Mouse (Mus musculus) heart, embryonic 11.5 days (tissue): Measurements from ENCODE around the gene Ltbp1. TPM values are rescaled to one million over a fixed set of nuclear protein-coding genes. Genes with fewer than 3 reads are reported as not detected.

Source experiments
- ATAC-seq: fragments of 200-750 bp; cut with Nextera tagmentation; replicated peaks from 2 replicates; pipeline ENCODE4 v1.8.0; 2017; ENCODE audit warnings: moderate library complexity; ENCODE audit not compliant: insufficient number of reproducible peaks, low FRiP score, low TSS enrichment
- H3K27ac ChIP-seq: fragments of 300-500 bp; sonication (generic); 2 replicates; pipeline ENCODE4 v1.5.1; 2014; ENCODE audit warnings: mild to moderate bottlenecking, low read depth, low read length
- H3K27me3 ChIP-seq: fragments of 300-500 bp; sonication (generic); 2 replicates; pipeline ENCODE4 v1.6.1; 2014; ENCODE audit warnings: mild to moderate bottlenecking, low read length, mixed read lengths; ENCODE audit not compliant: control insufficient read depth, insufficient read depth
- H3K36me3 ChIP-seq: fragments of 300-500 bp; sonication (generic); 2 replicates; pipeline ENCODE4 v1.6.1; 2014; ENCODE audit warnings: mild to moderate bottlenecking, low read length, moderate library complexity, mixed read lengths; ENCODE audit not compliant: control insufficient read depth, insufficient read depth
- H3K4me1 ChIP-seq: fragments of 300-500 bp; sonication (generic); 2 replicates; pipeline ENCODE4 v1.6.1; 2014; ENCODE audit warnings: low read length; ENCODE audit not compliant: control insufficient read depth, insufficient read depth
- H3K4me2 ChIP-seq: fragments of 300-500 bp; sonication (generic); 2 replicates; pipeline ENCODE4 v1.6.1; 2014; ENCODE audit warnings: mild to moderate bottlenecking, moderate library complexity
- H3K4me3 ChIP-seq: fragments of 300-500 bp; sonication (generic); 2 replicates; pipeline ENCODE4 v1.5.1; 2014; ENCODE audit warnings: low read depth, low read length
- H3K9ac ChIP-seq: fragments of 300-500 bp; sonication (generic); 2 replicates; pipeline ENCODE4 v1.6.1; 2014; ENCODE audit warnings: mild to moderate bottlenecking, low read depth, low read length, moderate library complexity
- H3K9me3 ChIP-seq: fragments of 300-500 bp; sonication (generic); replicated peaks from 2 replicates; pipeline ENCODE4 v1.6.1; 2016; ENCODE audit warnings: low read length; ENCODE audit not compliant: control insufficient read depth
- whole genome bisulfite sequencing: fragments of 180-500 bp; shearing (Covaris S2); extraction: QIAGEN DNeasy Blood & Tissue Kit; methylation state at CpG from one replicate; pipeline ENCODE4 v1.1.7; 2014; ENCODE audit not compliant: insufficient replicate concordance; 5-methylcytosine and 5-hydroxymethylcytosine counted together
- polyA plus RNA-seq: library from polyadenylated mRNA; unstranded; fragments of >200 nt; fragmentation: Nextera tagmentation; extraction: Ambion mirVana; gene quantifications from 2 replicates; pipeline ENCODE4 v1.2.1, GENCODE M21; 2014

Ltbp1 gene
- polyA plus RNA-seq, 1 experiment from 2014 or later, result 45.4 TPM

GRCm38 (mm10) chr17:75307070-75308011 is 302.0 kb downstream of the Ltbp1 start:
- Histone ChIP-seq H3K27ac (no peak overlapping the region), H3K9ac (no peak overlapping the region), H3K9me3 (no peaks in the 10 kb centered on the region), H3K27me3 (no peaks in the 10 kb centered on the region), H3K4me3 (no peak overlapping the region), H3K36me3 (0 out of 2 replicates have a peak, but pooled peaks cover 6% of the 10 kb centered on the region), H3K4me1 (no peaks in the 10 kb centered on the region), H3K4me2 (no peak overlapping the region)
- 73% methylated on average over 18 of the region's 18 CpGs for WGBS
- no peak for ATAC-seq

DNA sequence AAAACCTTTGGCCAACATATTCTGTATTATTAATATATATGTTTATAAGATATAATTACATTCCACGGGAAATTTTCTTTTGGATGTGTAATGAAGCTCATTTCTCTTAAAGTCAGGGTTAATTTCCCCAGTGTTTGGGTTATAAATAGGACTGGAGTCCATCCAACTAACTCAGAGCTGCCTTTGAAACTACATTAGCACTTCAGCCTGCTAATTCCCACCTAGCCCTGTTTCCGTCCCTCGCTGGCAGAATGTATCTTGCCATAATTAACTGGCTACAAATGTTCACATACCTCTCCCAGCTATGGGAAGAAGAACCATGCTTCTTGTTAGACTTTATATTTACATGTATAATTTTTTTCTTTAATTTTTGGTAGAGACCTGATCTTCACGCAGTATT is 311.7 kb downstream of the Ltbp1 start:
- ATAC-seq, result no peak
- 75% methylated on average over 4 of the region's 4 CpGs for WGBS

DNA sequence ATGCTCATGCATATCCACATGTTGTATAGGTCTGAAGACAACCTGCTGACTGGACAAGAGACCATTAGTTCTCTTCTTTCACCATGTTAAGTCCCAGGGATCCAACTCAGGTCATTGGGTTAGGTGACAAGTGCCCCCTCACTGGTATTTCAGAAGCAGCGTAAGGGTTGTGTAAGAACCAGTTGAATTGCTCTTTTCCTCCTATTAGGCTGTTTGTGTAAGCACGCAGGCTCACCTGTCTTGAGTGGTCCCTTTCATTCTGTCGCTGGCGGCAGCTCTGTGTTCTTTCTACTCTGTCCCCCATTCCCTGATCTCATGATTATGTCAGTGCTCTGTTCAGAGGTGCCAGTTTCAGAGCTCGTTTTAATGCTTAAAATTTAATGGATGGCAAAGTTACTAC is 317.9 kb downstream of the Ltbp1 start:
- H3K9me3 ChIP-seq, result no peaks in the 10 kb centered on the region
- no peaks in the 10 kb centered on the region for H3K4me1 ChIP-seq
- peaks cover 3% of the 10 kb centered on the region; the same call in 1 of the 2 replicates for H3K36me3 ChIP-seq
- no peak overlapping the region for H3K27ac ChIP-seq
- no peaks in the 10 kb centered on the region for H3K27me3 ChIP-seq
- H3K4me3 ChIP-seq, result no peak overlapping the region
- H3K9ac ChIP-seq, result no peak overlapping the region
- WGBS, result 82% methylated on average over 5 of the region's 5 CpGs
- ATAC-seq, result no peak
- no peak overlapping the region for H3K4me2 ChIP-seq

More for the DNA sequence above, 311.7 kb downstream of the Ltbp1 start:
- H3K4me2 ChIP-seq, result no peak overlapping the region
- H3K27ac ChIP-seq, result no peak overlapping the region
- H3K9me3 ChIP-seq, result no peaks in the 10 kb centered on the region
- H3K4me3 ChIP-seq, result no peak overlapping the region
- no peaks in the 10 kb centered on the region for H3K4me1 ChIP-seq
- no peaks in the 10 kb centered on the region for H3K27me3 ChIP-seq
- H3K36me3 ChIP-seq, result peaks cover 11% of the 10 kb centered on the region; the same call in 1 of the 2 replicates
- no peak overlapping the region for H3K9ac ChIP-seq

DNA sequence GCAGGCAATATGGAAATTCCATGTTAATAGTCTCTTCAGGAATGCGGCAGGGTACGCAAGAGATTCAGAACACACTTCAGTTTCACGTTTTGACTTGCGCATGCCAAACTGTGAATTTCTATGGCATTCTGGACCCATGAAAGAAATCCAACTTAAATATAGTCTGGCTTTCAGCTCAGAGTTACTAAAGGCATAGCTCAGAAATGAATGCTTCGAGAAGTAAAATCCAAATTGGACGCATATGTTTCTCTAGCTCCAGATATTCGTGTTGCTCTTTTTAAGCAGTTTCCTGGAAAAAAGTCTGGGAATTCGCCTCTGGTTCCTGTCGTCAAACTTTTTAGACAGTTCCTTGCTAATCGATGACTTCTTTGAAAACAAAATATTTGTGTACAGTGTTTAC is 318.4 kb downstream of the Ltbp1 start:
- Histone ChIP-seq H3K4me3 (no peak overlapping the region), H3K36me3 (peaks cover 3% of the 10 kb centered on the region; the same call in 1 of the 2 replicates), H3K4me2 (no peak overlapping the region), H3K9ac (no peak overlapping the region), H3K27ac (no peak overlapping the region), H3K4me1 (no peaks in the 10 kb centered on the region), H3K27me3 (no peaks in the 10 kb centered on the region), H3K9me3 (no peaks in the 10 kb centered on the region)
- no peak for ATAC-seq
- WGBS, result 87% methylated on average over 10 of the region's 10 CpGs

GRCm38 (mm10) chr17:75328102-75328639 is 322.8 kb downstream of the Ltbp1 start:
- H3K4me2 ChIP-seq, result no peak overlapping the region
- H3K36me3 ChIP-seq, result no peaks in the 10 kb centered on the region
- no peaks in the 10 kb centered on the region for H3K27me3 ChIP-seq
- H3K4me1 ChIP-seq, result no peaks in the 10 kb centered on the region
- no peak overlapping the region for H3K4me3 ChIP-seq
- WGBS, result 79% methylated on average over 10 of the region's 10 CpGs
- no peak overlapping the region for H3K9ac ChIP-seq
- H3K9me3 ChIP-seq, result no peaks in the 10 kb centered on the region
- H3K27ac ChIP-seq, result no peak overlapping the region
- no peak for ATAC-seq

- Histone ChIP-seq H3K9me3 (no peaks in the 10 kb centered on the region), H3K36me3 (no peaks in the 10 kb centered on the region), H3K27me3 (no peaks in the 10 kb centered on the region), H3K4me3 (no peak overlapping the region), H3K4me1 (no peaks in the 10 kb centered on the region), H3K9ac (no peak overlapping the region), H3K4me2 (no peak overlapping the region), H3K27ac (no peak overlapping the region)
- 83% methylated on average over 6 of the region's 6 CpGs for WGBS
- ATAC-seq, result no peak
Observed at GRCm38 (mm10) chr17:75330366-75330765, 325.0 kb downstream of the Ltbp1 start.

GRCm38 (mm10) chr17:75331421-75331951 is 326.1 kb downstream of the Ltbp1 start:
- Histone ChIP-seq H3K4me1 (no peaks in the 10 kb centered on the region), H3K27me3 (no peaks in the 10 kb centered on the region), H3K4me2 (no peak overlapping the region), H3K4me3 (no peak overlapping the region), H3K9me3 (no peaks in the 10 kb centered on the region), H3K27ac (no peak overlapping the region), H3K36me3 (no peaks in the 10 kb centered on the region), H3K9ac (no peak overlapping the region)
- no peak for ATAC-seq
- 88% methylated on average over 6 of the region's 6 CpGs for WGBS

DNA sequence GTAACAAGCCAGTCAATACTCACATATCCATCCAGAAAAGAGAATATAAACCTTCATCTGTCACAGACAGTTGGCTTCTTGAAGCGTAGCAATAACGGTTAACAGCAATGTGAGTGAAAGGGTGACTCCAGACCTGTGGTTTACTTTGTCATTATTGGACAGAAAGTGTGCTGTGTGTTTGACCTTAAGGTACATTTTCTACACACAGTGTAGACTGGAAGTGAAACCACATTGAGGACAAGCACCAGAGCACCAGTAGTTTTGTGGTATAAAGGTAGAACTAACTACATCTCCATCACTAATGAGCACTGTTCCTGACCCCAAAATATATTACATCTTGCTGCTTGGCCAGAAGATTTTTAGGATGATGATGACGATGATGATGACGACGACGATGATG is 326.9 kb downstream of the Ltbp1 start:
- H3K4me3 ChIP-seq, result no peak overlapping the region
- no peak overlapping the region for H3K4me2 ChIP-seq
- H3K9ac ChIP-seq, result no peak overlapping the region
- no peak for ATAC-seq
- no peak overlapping the region for H3K27ac ChIP-seq
- peaks cover 4% of the 10 kb centered on the region; the same call in 1 of the 2 replicates for H3K36me3 ChIP-seq
- H3K27me3 ChIP-seq, result no peaks in the 10 kb centered on the region
- H3K4me1 ChIP-seq, result no peaks in the 10 kb centered on the region
- WGBS, result 91% methylated on average over 6 of the region's 6 CpGs
- no peaks in the 10 kb centered on the region for H3K9me3 ChIP-seq
